Mouse (Mus musculus) embryonic fibroblast, embryonic 13.5 days (primary cell): ENCODE measurements around the gene 5031439G07Rik.

Experiments used
- CTCF ChIP-seq: IDR thresholded peaks from 2 replicates; pipeline ENCODE4 v1.5.1; 2011; ENCODE audit warnings: mild to moderate bottlenecking, control low read depth, low read length, moderate library complexity, borderline replicate concordance; ENCODE audit not compliant: insufficient read depth
- POLR2A ChIP-seq: IDR thresholded peaks from 2 replicates; pipeline ENCODE4 v1.6.1; 2011; ENCODE audit warnings: low read depth, mild to moderate bottlenecking, control low read depth, low read length, moderate library complexity

DNA sequence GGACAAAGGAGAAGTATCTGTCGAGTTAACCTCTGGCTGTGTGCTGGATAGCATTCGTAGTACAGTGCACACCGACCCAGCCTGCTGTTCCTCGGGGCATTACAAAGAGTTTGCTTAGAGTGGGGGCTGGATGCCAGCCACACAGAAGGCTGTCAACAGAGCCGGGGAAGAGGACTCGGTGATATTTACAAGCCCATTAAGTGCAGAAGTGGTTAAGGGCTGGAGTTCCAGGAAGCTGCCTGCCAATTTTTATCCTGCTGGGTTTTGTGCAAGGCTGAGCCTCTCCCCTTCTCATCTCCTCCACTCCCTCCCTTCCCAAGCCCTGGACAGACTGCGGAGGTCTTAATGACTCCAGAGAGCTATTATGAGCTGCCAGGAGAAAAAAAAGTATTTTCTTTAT, 90.3 kb downstream of the 5031439G07Rik start:
- TF ChIP-seq CTCF (no peak), POLR2A (no peak)
